Mouse (Mus musculus): Measurements from ENCODE around the gene Arntl2. TPM values are rescaled to one million over a fixed set of nuclear protein-coding genes. Genes with fewer than 3 reads are reported as not detected.

The Arntl2 gene
- total RNA-seq, 2 experiments from 2014 or later, result not detected

DNA sequence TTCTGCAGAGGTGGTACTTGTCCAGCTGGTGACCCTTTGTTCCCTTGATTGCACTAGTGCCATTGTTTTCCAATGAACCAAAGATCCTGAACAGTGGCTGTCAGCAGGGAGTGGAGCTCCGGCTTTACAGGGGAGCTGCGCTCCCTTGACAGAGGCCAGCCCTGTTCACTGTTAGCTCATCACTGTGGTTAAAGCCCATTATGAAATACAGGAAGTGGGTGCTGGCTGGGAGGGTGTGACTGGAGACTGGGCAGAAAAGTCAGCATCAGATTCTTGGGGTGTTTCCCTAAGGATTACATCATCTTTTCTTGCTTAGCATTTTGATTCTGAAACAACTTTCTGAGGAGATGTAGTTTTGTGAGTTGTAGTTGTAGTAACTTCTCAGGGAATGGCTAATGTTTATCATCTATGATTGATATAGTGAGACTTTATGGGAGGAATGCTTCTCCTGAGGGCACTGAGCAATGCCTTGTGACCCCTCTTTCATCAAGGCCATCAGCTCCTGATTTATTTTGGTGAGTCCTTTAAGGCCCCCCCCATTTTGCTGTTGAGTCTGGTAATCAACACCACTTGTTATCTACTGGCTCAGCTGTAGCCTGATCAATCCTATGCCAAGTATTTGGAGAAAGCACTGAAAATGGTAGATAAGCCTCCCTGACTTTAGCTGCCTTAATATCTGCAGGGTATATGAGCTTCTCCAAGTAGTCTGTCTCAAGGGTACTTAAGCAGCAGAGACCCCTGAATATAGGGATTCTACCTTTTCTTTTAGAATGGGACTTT is 19.1 kb upstream of the Arntl2 start:
- peak; percentile 86 for ATAC-seq (replicated peaks; ENCODE audit: low FRiP score, low TSS enrichment, poor library complexity, severe bottlenecking)

DNA sequence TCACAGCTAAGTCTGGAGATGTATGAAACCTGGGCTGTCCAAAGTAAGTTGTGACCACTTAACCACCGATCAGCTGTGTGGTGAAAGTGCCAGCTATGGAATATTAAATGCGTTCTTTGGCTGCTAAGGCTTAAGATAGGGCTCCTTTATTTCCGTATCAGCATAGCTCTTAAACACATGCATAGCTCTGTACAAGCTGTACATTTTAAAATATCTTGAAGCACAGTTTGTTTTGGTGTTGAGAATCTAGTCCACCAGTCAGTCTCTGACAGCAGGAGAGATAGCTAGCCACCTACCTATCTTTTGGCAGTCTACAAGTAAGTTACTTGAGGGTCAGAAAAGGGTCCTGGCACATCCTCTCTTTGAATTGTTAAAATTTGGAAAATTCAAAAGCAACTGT is 17.8 kb upstream of the Arntl2 start:
- ATAC-seq (replicated peaks; ENCODE audit: low FRiP score, low TSS enrichment, poor library complexity, severe bottlenecking), result peak; percentile 48

DNA sequence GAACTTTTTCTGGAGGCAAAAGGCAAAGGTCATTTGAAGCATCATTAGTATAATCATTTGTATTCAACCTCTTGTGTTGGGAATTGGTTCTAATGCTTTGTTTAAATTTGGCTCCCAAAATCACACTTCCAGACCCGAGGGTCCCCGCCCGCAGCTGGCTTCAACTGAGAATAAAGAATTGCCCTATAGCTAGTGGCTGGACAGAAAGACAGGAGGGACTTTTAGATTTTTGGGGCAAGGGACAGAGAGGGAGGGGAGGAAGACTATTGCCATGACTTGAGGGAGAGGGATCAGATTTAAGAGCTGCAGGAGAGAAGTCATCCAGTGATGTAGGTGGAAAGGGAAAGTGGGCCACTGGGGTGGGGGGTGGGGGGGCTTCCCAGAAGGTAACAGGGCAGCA is 14.3 kb upstream of the Arntl2 start:
- no peak for ATAC-seq (replicated peaks; ENCODE audit: low FRiP score, low TSS enrichment, poor library complexity, severe bottlenecking)

DNA sequence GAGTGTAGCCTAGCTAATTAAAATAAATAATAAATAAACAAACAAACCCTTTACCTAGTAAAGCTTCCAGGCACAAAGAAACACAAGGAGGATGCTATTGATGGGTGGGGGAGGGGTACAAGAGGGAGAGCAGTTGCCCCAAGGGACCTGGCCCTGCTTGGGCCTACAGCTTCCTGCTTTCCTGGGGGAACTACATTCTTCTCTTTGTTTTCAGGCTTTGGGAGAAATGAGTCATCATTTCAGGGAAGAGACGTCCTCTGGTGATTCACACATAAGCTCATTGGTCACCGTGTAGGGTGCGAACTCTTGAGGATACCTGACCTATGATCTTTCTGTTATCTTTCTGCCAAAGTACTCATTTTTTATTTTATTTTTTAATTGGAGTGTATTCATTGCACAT is 2.3 kb upstream of the Arntl2 start:
- no peak for ATAC-seq (replicated peaks; ENCODE audit: low FRiP score, low TSS enrichment, poor library complexity, severe bottlenecking)

DNA sequence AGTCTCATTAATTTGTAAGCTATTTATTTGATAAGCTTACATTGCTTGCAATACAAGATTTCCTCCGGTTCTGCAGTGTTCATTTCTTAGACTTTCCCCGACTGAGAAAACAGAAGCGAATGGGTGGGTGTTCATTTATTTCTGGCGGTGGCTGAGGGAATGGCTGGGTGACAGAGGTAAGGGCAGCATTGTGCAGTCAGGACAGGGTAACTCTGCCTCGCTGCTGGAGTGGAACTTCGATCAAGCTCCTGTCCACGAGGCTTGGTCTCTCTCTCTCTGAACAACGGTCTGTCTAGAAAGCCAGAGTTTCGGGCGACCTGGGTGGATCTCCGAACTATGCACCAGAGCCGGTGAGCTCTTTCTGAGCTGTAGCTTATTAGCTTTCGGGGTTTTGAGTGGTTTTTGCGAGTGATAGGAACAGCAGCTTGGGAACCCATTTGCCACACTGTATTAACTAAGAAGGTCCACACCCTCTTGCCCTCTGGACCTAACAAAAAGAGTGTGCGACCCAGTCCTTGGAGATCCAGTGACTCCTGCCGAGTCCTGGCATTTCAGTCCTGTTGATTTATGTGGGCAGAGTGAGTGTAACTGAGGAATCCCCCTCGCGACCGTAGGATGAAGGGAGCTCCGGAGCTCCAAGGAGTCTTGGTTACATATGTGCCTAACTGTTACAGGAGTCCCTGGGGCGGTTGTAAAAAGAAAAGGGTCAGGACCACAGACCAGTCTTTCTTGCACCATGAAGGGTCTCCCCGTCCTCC is 510 bp upstream of the Arntl2 start:
- peak; percentile 29 for ATAC-seq (replicated peaks; ENCODE audit: low FRiP score, low TSS enrichment, poor library complexity, severe bottlenecking)

DNA sequence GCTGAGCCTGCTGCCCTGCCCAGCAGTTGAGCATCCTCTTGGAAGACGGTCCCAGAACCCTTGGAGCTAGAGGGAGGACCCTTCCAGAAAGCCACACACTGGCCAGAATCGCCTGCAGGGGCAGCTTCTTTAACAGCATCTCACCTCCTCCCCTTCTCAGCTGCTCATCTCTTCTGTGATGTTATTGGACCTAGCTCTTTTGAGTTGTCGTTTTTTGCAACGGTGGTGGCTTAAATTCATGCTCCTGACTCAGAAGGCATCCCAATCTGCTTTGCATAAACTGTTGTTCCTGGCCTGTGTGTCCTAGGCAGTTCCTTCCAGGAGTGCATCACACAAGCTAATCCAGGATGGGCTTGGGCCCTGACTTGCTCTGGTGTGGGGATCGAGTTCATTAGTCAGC is 1.6 kb downstream of the Arntl2 start:
- no peak for ATAC-seq (replicated peaks; ENCODE audit: low FRiP score, low TSS enrichment, poor library complexity, severe bottlenecking)

DNA sequence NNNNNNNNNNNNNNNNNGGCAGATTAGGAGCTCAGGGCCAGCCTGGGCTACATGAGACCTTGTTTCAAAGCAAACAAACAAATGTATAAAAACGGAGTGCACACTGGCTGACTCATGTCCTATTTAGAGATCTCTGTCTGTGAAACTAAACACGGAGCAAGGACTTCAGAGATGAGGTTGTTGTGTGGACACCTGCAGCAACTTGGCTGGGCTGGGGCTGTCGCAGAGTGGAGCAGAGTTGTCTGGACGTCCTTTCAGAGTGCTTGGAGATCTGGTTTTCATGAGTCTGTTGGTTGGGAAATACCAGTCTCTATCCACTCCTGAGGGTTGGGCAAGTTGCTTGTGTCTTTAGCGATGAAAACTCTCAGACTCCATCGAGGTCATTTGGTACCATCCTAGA is 14.1 kb downstream of the Arntl2 start:
- no peak for ATAC-seq (replicated peaks; ENCODE audit: low FRiP score, low TSS enrichment, poor library complexity, severe bottlenecking)

DNA sequence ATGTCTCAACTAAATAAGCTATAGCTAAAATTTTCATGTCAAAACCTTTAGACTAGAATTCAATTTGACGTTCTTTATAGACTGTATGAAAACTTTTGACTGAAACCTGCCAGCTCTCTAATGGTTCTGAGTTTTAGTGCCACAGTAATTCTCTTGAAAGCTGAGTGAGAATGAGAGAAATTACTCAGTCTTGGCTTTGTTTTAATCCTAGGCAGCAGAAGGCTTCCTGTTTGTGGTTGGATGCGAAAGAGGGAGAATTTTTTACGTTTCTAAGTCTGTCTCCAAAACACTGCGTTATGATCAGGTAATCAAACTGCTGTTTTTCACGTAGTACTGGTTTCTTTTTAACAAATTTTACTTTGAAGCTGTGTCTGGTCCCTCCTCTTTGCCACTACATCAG is 17.2 kb downstream of the Arntl2 start:
- ATAC-seq (replicated peaks; ENCODE audit: low FRiP score, low TSS enrichment, poor library complexity, severe bottlenecking), result no peak

DNA sequence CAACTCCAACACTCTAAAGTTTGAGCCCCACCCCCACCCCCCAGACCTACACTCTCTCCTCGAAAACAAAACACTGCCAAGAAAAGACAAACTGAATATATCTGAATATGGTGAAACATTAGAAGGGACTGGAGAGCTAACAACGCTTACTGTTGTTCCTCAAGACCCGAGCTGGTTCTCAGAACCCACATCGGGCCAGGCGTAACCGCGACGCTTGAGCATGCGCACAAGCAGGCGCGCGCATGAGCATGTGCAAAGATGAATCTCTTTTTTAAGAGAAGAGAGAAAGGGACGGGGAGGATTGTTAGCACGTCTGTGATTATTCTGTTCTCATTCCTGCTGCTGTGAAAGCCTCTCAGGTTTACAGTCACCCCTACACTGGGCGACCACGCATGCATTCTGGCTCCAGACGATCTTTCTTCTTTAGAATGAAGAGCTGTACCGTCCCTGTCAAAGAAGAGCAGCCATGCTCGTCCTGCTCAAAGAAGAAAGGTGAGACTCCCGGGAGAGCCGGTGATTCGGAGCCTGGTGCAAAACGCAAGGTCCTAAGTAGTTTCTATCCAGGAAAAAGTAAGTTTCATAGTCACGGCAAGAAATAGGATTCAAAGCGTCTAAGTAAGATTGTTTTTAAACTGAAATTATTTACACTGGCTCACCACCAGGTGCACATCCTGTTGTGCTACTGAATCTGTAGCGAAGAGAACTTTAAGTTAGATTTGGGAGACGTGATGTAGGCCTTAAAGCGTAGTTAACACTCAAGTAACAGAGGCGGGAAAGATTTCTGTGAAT is 24.5 kb downstream of the Arntl2 start:
- ATAC-seq (replicated peaks; ENCODE audit: low FRiP score, low TSS enrichment, poor library complexity, severe bottlenecking), result no peak

DNA sequence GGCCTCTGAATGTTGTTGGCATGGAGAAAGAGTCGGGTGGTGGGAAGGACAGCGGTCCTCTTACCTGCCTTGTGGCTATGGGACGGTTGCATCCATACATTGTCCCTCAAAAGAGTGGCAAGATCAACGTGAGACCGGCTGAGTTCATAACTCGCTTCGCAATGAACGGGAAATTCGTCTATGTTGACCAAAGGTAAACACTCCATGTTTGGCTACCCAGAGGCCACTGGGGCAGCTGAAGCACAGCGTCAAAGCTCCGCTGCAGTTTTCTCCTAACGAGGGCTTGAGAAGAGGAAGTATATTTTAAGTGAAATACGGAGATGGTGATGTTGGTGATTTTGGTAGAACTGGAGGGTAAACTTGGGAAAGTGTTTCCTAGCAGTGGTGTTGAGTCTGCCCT is 26.1 kb downstream of the Arntl2 start:
- ATAC-seq (replicated peaks; ENCODE audit: low FRiP score, low TSS enrichment, poor library complexity, severe bottlenecking), result no peak

DNA sequence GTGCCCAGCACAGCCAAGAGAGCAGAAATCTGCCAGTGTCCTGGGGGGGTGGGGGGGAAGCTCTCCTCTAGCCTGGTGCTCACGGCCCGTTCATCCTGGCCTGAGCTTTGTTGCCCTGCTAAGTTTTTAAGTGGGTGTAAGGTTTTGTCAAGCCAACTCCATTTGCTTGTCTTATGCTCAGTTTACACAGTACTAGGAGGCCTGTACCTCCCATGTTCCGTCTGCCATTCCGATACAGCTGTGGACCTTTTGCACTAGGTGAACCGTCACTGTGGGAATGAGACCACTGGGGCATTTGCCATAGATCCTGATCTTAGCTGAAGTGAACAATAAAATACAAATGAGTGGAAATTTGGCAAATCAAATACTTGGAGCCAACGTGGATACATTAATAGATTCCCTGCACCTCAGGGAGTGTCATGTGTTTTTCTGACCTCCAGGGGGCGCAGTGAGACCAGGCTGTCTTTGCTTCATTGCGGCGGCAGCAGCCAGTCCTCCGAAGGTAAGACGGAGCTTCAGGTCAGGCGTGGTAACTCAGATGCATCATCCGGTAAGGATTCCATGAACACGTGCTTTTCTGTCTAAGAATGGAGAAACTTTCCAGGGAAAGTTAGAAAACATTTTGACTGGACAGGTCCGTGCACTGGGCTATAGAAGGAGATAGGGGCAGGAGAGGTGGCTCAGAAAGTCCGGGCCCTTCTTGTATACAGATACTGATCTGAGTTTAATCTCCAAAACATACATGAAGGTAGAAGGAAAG is 29.1 kb downstream of the Arntl2 start:
- ATAC-seq (replicated peaks; ENCODE audit: low FRiP score, low TSS enrichment, poor library complexity, severe bottlenecking), result peak; percentile 90

DNA sequence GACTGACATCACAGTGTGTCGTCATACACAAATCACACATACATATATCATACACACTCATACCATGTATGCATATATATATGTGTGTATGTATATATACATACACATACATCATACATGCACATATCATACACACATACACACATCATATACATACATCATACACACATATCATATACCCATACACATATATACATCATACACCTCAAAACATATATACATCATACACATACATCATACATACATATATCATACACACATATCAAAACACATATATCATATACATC is 29.6 kb downstream of the Arntl2 start:
- ATAC-seq (replicated peaks; ENCODE audit: low FRiP score, low TSS enrichment, poor library complexity, severe bottlenecking), result no peak

DNA sequence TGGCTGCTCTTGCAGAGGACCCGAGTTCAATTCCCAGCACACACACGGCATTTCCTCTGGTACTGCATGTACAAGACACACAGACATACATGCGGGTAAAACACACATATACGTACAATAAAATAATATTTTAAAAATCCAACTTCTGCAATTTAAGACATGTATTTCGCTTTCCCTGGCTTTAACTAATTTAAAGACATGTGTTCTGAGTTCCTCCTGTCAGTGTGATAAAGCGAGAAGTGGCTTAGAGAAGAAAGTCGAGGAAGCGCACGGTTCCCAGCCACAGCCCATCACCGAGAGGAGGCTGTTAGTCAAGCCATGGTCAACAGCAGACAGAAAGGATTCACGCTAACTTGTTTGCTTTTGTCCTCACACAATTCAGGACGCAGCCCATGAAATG is 35.5 kb downstream of the Arntl2 start:
- no peak for ATAC-seq (replicated peaks; ENCODE audit: low FRiP score, low TSS enrichment, poor library complexity, severe bottlenecking)

DNA sequence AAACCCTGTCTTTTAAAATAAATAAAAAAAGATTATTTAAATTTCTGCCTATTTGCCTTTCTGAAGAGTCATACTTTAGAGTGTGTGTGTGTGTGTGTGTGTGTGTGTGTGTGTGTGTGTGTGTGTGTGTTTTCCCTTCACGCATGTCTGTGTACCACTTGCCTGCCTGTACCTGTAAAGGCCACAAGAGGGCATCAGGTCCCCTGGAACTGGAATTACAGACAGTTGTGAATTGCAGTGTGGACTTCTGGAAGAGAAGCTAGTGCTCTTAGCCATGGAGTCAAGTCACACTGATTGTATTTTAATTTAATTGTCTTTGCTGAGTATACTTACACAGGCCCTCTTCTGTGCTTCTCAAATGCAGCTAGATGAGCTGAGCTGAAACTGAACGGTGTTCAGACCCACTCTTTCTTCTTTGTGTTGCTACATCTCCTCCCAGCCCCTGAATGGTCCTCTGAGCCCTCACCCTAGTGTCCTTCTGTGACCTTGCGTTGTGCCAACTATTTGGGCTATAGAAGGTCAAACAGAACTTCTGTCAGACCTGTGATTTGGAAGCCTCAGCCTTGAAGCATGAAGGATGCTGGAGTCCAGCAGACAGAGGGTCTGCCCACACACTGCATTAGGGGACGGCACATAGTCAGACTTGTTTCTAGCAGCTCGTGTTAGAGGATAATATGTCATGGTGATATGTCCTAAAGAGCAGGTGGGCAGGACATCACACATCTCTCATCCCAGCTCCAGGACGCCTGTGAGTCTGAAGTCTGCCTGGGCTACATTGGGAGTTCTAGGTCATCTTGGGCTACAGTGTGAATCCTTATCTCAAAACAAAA is 37.8 kb downstream of the Arntl2 start:
- peak; percentile 85 for ATAC-seq (replicated peaks; ENCODE audit: low FRiP score, low TSS enrichment, poor library complexity, severe bottlenecking)

DNA sequence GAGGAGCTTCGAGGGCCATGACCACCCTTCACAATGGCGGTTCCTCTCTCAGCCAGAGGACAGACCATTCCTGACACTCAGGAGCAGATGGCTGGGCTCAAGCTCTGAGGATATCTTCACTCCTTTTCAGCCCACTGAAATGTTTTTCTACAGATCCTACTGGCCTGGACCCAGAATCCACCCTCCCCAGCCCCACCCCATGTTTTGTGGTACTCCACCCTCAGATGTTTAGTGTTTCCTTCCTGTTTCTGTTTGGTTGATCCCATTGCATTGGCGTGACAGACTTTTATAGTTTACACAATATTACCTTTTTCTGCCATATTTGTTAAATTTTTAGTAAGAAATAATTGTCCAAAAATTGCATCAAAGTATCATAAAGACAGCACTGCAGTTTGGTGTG is 38.5 kb downstream of the Arntl2 start:
- ATAC-seq (replicated peaks; ENCODE audit: low FRiP score, low TSS enrichment, poor library complexity, severe bottlenecking), result no peak; the same call in 1 of the 2 replicates

DNA sequence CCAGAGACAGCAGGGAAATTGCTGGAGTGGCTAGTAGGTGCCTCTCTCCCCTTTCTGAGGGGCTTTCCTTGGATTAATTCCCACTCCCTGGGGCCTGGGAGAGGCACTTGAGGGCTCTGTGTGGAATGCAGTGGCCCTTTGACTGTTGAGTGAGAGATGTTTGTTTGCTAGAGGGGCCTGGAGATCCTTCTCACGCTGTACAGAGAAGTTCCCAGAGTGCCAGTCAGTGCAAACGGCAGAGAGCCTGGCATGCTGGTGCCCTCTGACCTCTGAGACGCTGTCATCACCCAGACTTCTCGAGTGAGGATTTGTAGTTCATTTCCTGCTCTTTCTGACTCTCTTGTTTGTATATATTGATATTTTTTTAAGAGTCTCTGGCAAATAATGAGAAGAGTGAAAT is 39.9 kb downstream of the Arntl2 start:
- ATAC-seq (replicated peaks; ENCODE audit: low FRiP score, low TSS enrichment, poor library complexity, severe bottlenecking), result no peak

DNA sequence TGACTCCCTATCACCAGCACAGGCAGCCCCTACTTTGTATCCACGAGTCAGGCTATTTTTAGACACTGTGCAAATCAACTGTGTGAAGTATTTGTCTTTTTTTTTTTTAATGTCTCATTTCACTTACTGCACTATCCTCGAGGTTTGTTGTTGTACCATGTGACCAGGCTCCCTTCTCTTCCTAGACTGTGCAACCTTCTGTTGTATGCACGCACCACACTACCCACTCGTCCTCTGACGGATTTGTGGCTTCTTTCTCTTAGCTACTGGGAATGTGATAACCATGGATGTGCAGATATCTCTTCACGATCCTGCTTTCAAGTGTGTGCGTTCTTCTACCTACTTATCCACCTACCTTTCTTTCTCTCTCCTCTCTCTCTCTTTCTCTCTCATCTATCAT is 41.5 kb downstream of the Arntl2 start:
- no peak for ATAC-seq (replicated peaks; ENCODE audit: low FRiP score, low TSS enrichment, poor library complexity, severe bottlenecking)

DNA sequence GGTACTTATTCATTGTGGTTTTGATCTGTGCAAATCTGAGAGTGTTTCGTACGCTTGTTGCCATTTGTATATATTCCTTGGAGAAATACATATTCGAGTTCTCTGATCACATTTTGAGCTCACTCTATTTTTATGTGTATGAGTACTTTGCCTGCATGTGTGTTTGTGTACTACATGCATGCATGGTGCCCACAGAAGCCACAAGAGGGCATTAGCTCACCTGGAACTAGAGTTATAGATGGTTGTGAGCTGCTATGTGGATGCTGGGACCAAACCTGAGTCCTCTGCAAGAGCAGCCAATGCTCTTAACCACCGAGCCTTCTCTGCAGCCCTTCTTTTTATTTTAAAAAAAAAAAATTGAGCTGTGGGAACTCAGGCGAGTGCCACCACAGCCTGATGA is 42.5 kb downstream of the Arntl2 start:
- no peak for ATAC-seq (replicated peaks; ENCODE audit: low FRiP score, low TSS enrichment, poor library complexity, severe bottlenecking)

DNA sequence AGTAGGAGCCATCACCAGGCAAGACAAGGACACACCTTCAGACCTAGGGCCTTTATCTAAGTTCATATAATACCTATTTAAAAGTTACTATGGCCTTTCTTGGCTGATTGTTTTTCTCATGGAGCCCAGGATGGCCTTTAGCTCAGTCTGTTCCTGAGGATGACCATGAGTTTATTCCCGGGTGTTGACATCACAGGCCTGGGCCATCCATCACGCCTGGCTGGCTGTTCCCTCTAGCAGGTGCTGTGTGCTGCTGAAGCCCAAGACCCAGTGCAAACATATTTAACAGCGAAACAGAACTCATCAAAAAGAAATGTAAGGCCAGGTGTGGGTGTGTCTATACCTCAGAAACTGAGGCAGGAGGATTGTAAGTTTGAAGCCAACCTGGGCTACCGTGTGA is 43.0 kb downstream of the Arntl2 start:
- ATAC-seq (replicated peaks; ENCODE audit: low FRiP score, low TSS enrichment, poor library complexity, severe bottlenecking), result no peak

All from megakaryocyte-erythroid progenitor cell, adult 5-6 weeks (primary cell).